Mouse (Mus musculus): ENCODE measurements around the gene Cenpf. TPM values are rescaled to one million over a fixed set of nuclear protein-coding genes. Genes with fewer than 3 reads are reported as not detected.
"Not testable (repeated sequence)": the region's sequence is repeated elsewhere in the genome, so short reads cannot be mapped to it uniquely, and the experiment has no call there.

Cenpf gene
- total RNA-seq, 1 experiment from 2014 or later = 66.3 TPM

DNA sequence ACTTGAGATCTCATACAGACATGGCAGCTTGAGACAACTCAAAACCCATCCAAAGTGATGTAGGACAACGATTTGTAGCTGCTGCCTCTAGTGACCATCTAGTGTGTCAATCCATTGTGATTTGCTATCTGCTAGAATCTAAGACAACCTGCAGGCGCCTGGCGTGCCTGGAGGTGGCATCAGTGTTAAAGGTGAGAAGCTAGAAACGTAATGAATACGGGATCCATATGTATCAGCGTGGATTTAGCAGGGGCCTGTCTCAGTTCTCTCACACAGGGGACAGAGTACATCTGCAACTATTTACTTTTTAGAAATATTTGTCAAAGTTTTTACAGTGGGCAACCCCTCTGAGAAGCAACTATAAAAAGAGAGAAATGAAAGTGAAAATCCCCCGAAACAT lies 15.3 kb upstream of the Cenpf start:
- 0 out of 4 replicates have a peak, but pooled peaks of 1 of the 2 experiments have one; percentile 22 for ATAC-seq (replicated peaks in 1 of 2; ENCODE audit: insufficient read depth in 1 of 2, low FRiP score in 2 of 2, low TSS enrichment in 1 of 2, low read depth in 1 of 2, poor library complexity in 2 of 2, severe bottlenecking in 2 of 2)

DNA sequence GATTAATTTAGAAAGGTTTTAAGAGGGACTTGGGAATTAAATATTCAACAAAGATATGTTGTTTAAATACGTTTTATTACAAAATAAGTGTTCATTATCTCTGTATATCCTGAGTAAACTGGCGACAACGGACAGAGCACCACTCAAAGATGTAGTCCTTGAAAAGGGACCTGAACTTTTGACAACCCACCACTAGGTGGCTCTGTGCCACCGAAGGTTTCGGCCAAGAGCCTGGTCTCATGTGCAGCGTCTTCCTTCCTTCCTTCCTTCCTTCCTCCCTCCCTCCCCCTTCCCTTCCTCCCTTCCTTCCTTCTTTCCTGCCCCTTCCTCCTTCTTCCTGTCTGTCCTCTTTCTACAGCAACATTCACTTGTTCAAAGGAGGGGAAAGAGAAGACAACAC lies 13.1 kb upstream of the Cenpf start:
- ATAC-seq (replicated peaks in 1 of 2; ENCODE audit: insufficient read depth in 1 of 2, low FRiP score in 2 of 2, low TSS enrichment in 1 of 2, low read depth in 1 of 2, poor library complexity in 2 of 2, severe bottlenecking in 2 of 2) = peak in 1 of 2 experiments; percentile 53; a peak in 1 of 4 replicates

DNA sequence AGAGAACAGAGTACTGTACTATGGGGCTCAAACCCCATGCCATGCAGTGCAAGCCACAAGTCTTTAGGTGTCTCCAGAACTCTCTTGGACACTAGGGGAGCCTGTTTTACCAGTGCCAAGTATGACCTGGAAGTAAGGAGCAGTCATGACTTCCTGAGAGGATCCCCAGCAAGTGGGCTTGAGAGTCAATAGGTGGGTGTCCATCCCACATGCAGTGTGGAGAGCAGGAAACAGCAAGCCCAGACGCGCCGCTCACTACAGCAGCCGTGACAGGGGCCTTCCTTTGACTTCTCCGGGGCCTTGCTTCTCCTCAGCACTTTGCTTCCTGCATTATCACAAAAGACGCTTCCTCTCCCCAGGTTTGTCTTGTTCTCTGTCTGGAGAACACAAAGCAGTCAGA lies 12.3 kb upstream of the Cenpf start:
- no peak for ATAC-seq (replicated peaks in 1 of 2; ENCODE audit: insufficient read depth in 1 of 2, low FRiP score in 2 of 2, low TSS enrichment in 1 of 2, low read depth in 1 of 2, poor library complexity in 2 of 2, severe bottlenecking in 2 of 2)

- no peak; a peak in 1 of 4 replicates for ATAC-seq (replicated peaks in 1 of 2; ENCODE audit: insufficient read depth in 1 of 2, low FRiP score in 2 of 2, low TSS enrichment in 1 of 2, low read depth in 1 of 2, poor library complexity in 2 of 2, severe bottlenecking in 2 of 2)
Measured at GRCm38 (mm10) chr1:189698416-189698815, 10.5 kb upstream of the Cenpf start.

DNA sequence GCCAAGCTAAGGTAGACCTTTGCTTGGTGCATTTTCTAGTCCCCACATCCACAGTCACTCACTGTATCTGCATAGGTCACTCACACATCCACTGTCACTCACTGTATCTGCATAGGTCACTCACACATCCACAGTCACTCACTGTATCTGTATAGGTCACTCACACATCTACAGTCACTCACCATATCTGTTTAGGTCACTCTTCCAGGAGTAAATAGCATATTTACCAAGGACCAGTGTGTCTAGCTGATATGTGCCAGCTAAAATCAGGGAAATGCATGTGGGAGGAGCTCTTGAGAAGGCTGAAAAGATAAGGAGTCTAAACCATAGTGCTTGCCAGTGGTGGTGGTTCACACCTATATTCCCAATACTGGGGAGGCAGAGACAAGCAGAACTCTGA lies 7.4 kb upstream of the Cenpf start:
- no peak for ATAC-seq (replicated peaks in 1 of 2; ENCODE audit: insufficient read depth in 1 of 2, low FRiP score in 2 of 2, low TSS enrichment in 1 of 2, low read depth in 1 of 2, poor library complexity in 2 of 2, severe bottlenecking in 2 of 2)

DNA sequence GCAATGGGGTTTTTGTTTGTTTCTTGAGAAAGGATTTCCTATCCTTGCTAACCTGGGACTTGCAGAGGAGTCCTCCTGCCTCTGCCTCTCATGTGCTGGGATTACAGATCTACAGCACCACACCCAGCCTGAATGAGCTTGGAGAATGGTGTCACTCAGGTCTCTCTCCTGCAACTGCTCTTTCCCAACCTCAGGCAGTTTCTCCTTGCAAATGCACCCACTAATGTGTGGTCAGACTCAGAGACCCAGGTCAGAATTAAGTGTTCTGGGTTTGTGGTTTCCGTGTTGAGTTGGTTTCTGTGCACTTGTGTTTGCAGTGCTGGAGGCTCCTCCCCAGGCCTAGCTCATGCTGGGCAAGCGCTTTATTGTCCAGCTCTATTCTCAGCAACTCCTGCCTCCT lies 6.5 kb upstream of the Cenpf start:
- ATAC-seq (replicated peaks in 1 of 2; ENCODE audit: insufficient read depth in 1 of 2, low FRiP score in 2 of 2, low TSS enrichment in 1 of 2, low read depth in 1 of 2, poor library complexity in 2 of 2, severe bottlenecking in 2 of 2) = peak in 1 of 2 experiments; percentile 7; a peak in 1 of 4 replicates

DNA sequence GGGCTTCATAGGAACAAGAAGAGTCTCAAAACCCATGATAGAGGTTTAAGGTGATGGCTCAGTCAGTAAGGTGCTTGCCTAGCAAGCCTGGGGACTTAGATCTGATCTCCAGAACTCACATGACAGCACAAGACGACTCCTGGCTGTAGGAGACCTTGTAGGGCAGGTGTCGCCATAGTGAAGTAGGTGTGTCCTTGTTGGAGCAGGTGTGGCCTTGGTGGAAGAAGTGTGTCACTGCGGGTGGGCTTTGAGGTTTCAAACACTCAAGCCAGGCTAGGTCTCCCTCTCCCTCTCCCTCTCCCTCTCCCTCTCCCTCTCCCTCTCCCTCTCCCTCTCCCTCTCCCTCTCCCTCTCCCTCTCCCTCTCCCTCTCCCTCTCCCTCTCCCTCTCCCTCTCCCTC lies 4.6 kb upstream of the Cenpf start:
- ATAC-seq (replicated peaks in 1 of 2; ENCODE audit: insufficient read depth in 1 of 2, low FRiP score in 2 of 2, low TSS enrichment in 1 of 2, low read depth in 1 of 2, poor library complexity in 2 of 2, severe bottlenecking in 2 of 2) = not testable (repeated sequence)

GRCm38 (mm10) chr1:189689050-189689833 lies 1.4 kb upstream of the Cenpf start:
- ATAC-seq (replicated peaks in 1 of 2; ENCODE audit: insufficient read depth in 1 of 2, low FRiP score in 2 of 2, low TSS enrichment in 1 of 2, low read depth in 1 of 2, poor library complexity in 2 of 2, severe bottlenecking in 2 of 2) = no peak

DNA sequence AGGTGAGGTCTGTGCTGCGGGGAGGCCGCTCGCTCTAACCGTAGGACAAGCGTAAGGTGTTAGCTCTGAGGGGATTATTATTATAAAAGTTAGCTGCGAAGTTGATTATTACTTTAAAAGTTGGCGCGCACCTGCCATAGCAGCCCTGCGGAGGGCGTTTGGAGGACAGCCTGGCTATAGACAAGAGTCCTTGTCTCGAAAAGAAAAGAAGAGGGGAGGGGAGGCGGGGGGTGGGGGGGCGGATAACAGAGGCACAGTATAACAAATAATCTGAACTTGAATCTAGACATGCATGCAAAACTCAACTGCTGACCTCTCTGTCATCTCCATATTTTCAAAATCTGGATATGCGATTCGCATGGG lies 483 bp upstream of the Cenpf start:
- ATAC-seq (replicated peaks in 1 of 2; ENCODE audit: insufficient read depth in 1 of 2, low FRiP score in 2 of 2, low TSS enrichment in 1 of 2, low read depth in 1 of 2, poor library complexity in 2 of 2, severe bottlenecking in 2 of 2) = no peak; a peak in 1 of 4 replicates

DNA sequence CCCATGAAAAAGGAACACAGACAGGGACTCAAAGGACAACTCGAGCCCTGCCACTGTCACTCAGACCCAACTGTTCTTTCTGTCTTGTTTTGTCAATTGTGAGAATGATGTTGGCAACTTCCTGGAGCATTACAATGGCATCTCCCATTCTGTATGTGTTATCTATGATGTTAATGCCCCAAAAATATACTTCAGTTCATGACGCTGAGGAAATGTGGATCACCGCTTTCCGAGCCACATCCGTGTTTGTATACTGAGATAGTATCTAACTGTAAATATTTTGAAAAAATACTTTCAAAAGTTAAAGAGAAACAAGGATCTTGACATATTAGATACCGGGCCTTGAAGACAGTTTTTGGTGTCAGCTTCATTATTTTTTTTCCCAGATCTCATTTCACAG lies 1.9 kb downstream of the Cenpf start:
- no peak for ATAC-seq (replicated peaks in 1 of 2; ENCODE audit: insufficient read depth in 1 of 2, low FRiP score in 2 of 2, low TSS enrichment in 1 of 2, low read depth in 1 of 2, poor library complexity in 2 of 2, severe bottlenecking in 2 of 2)

DNA sequence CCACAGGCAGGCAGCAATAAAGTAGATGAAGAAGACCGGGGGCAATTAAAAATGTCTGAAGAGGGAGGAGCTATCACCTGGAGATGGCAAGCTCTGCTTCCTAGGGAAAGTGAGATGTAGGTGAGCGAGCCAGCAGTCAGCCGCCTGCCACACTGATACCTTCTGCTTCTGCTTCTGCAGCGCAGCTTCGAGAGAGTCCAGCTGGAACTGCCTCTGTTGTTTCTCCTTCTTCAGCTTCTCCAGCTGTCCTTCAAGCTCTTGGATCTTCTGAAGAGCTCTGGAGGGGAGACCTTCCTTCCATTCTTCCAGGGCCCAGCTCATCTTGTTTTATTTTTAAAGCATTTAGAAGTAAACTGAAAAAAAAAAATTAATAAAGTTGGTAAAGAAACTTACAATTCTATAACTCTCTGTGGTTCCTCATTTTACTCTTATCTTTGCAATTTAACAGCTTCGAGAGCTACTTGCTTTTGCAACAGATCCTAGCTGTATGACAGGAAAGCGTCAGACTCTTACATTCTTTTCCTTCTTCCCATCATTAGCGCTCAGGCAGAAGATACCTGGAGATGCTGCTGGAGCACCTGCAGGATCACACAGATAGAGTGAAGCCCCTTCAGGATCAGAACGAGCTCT lies 3.0 kb downstream of the Cenpf start:
- no peak for ATAC-seq (replicated peaks in 1 of 2; ENCODE audit: insufficient read depth in 1 of 2, low FRiP score in 2 of 2, low TSS enrichment in 1 of 2, low read depth in 1 of 2, poor library complexity in 2 of 2, severe bottlenecking in 2 of 2)

- no peak for ATAC-seq (replicated peaks in 1 of 2; ENCODE audit: insufficient read depth in 1 of 2, low FRiP score in 2 of 2, low TSS enrichment in 1 of 2, low read depth in 1 of 2, poor library complexity in 2 of 2, severe bottlenecking in 2 of 2)
Measured at GRCm38 (mm10) chr1:189679555-189679954, 8.3 kb downstream of the Cenpf start.

- ATAC-seq (replicated peaks in 1 of 2; ENCODE audit: insufficient read depth in 1 of 2, low FRiP score in 2 of 2, low TSS enrichment in 1 of 2, low read depth in 1 of 2, poor library complexity in 2 of 2, severe bottlenecking in 2 of 2) = no peak
Measured at GRCm38 (mm10) chr1:189675953-189676352, 11.9 kb downstream of the Cenpf start.

GRCm38 (mm10) chr1:189675421-189675820 lies 12.5 kb downstream of the Cenpf start:
- ATAC-seq (replicated peaks in 1 of 2; ENCODE audit: insufficient read depth in 1 of 2, low FRiP score in 2 of 2, low TSS enrichment in 1 of 2, low read depth in 1 of 2, poor library complexity in 2 of 2, severe bottlenecking in 2 of 2) = peak in 1 of 2 experiments; percentile 15; a peak in 1 of 4 replicates

- no peak for ATAC-seq (replicated peaks in 1 of 2; ENCODE audit: insufficient read depth in 1 of 2, low FRiP score in 2 of 2, low TSS enrichment in 1 of 2, low read depth in 1 of 2, poor library complexity in 2 of 2, severe bottlenecking in 2 of 2)
Measured at GRCm38 (mm10) chr1:189665966-189666365, 21.9 kb downstream of the Cenpf start.

GRCm38 (mm10) chr1:189664873-189665144 lies 23.1 kb downstream of the Cenpf start:
- no peak for ATAC-seq (replicated peaks in 1 of 2; ENCODE audit: insufficient read depth in 1 of 2, low FRiP score in 2 of 2, low TSS enrichment in 1 of 2, low read depth in 1 of 2, poor library complexity in 2 of 2, severe bottlenecking in 2 of 2)

DNA sequence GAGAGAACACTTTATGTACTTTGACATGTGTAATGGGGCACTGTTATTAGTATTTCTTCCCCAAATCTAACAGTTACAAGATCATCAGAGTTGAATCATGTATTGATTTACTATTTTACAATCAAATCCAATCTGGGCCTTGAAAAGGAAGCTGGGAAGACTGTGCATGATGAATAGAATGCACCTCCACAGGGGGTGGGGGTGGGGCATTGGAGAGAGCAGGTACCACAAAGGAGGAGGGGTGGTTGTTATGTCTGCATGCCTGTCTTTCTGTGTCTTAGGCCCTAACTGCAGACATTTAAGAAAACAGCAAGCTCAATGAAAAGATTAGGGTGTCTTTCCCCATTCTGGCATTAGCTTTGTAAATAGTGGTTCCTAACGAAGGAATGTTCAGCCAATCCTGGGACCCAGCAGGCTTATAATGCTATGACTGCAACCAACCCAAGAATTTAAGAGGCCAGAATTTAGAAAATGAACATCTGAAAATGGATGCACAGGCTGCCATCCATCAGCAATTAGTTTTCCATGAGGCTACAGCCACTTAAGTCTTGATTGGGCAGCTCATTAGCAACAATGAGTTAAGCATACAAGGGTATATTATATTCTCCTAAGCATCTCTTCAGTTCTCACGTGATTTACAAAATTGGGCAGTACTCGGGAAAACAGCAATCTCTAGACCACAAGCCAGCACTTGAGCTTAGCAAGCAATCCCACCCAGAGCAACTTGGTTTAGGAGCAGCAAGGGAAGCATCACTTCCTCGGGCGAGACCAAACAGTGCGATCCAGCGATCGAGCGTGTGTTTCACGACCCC lies 23.6 kb downstream of the Cenpf start:
- no peak for ATAC-seq (replicated peaks in 1 of 2; ENCODE audit: insufficient read depth in 1 of 2, low FRiP score in 2 of 2, low TSS enrichment in 1 of 2, low read depth in 1 of 2, poor library complexity in 2 of 2, severe bottlenecking in 2 of 2)

GRCm38 (mm10) chr1:189663437-189663836 lies 24.4 kb downstream of the Cenpf start:
- ATAC-seq (replicated peaks in 1 of 2; ENCODE audit: insufficient read depth in 1 of 2, low FRiP score in 2 of 2, low TSS enrichment in 1 of 2, low read depth in 1 of 2, poor library complexity in 2 of 2, severe bottlenecking in 2 of 2) = no peak

Measured in hematopoietic stem cell, adult 5-6 weeks (primary cell).